Mouse (Mus musculus) MEL (cell line): ENCODE results near the gene Gcm1. TPM values are rescaled to one million over a fixed set of nuclear protein-coding genes. Genes with fewer than 3 reads are reported as not detected.
A peak's percentile ranks its signal among the peaks of the same experiment; 100 is the strongest.

Source experiments
- DNase-seq: peaks from one replicate; pipeline ENCODE4 v3.0.0; 2011; ENCODE audit warnings: low read depth, low spot score
- H3K27ac ChIP-seq: 2 replicates; pipeline ENCODE4 v1.5.1; 2012; ENCODE audit warnings: low read depth, mild to moderate bottlenecking, control low read depth, low read length, moderate library complexity; ENCODE audit not compliant: control insufficient read depth
- H3K27me3 ChIP-seq, 2 experiments: fragments of 150-350 bp in 1 of 2; sonication (generic) in 1 of 2; 2 replicates each; pipeline ENCODE4 v1.6.1; 2012; ENCODE audit warnings: low read length in 2 of 2, mild to moderate bottlenecking in 2 of 2, improper control_type of control experiment in 1 of 2, moderate library complexity in 1 of 2; ENCODE audit not compliant: insufficient read depth in 2 of 2, control insufficient read depth in 1 of 2
- H3K36me3 ChIP-seq, 2 experiments: 2 replicates each; pipeline ENCODE4 v1.6.1; 2012 to 2014; ENCODE audit warnings: low read length in 2 of 2, improper control_type of control experiment in 1 of 2, inconsistent platforms in 1 of 2, mild to moderate bottlenecking in 1 of 2; ENCODE audit not compliant: insufficient read depth in 2 of 2, control insufficient read depth in 1 of 2
- H3K4me1 ChIP-seq, 2 experiments: fragments of 150-350 bp in 1 of 2; sonication (generic) in 1 of 2; 2 replicates each; pipeline ENCODE4 v1.6.1; 2012; ENCODE audit warnings: low read length in 2 of 2, improper control_type of control experiment in 1 of 2, mild to moderate bottlenecking in 1 of 2; ENCODE audit not compliant: insufficient read depth in 2 of 2, control insufficient read depth in 1 of 2
- H3K4me3 ChIP-seq, 2 experiments: fragments of 150-350 bp in 1 of 2; sonication (generic) in 1 of 2; 2 replicates each; pipeline ENCODE4 v1.5.1; 2012; ENCODE audit warnings: low read depth in 2 of 2, low read length in 2 of 2, mild to moderate bottlenecking in 2 of 2, moderate library complexity in 2 of 2, control low read depth in 1 of 2, improper control_type of control experiment in 1 of 2; ENCODE audit not compliant: control insufficient read depth in 1 of 2, insufficient read depth in 1 of 2
- H3K79me2 ChIP-seq: 2 replicates; pipeline ENCODE4 v1.6.1; 2012; ENCODE audit warnings: mild to moderate bottlenecking, low read length, moderate library complexity; ENCODE audit not compliant: control insufficient read depth, poor library complexity, insufficient read depth
- H3K9ac ChIP-seq: 2 replicates; pipeline ENCODE4 v1.6.1; 2012; ENCODE audit warnings: low read depth, mild to moderate bottlenecking, control low read depth, low read length, moderate library complexity; ENCODE audit not compliant: control insufficient read depth, poor library complexity, severe bottlenecking
- H3K9me3 ChIP-seq: fragments of 150-350 bp; sonication (generic); replicated peaks from 2 replicates; pipeline ENCODE4 v1.6.1; 2012; ENCODE audit warnings: mild to moderate bottlenecking, low read length, improper control_type of control experiment, moderate library complexity; ENCODE audit not compliant: insufficient read depth
- E2F4 ChIP-seq: IDR thresholded peaks from 2 replicates; pipeline ENCODE4 v1.6.1; 2011; ENCODE audit warnings: low read depth, low read length, improper control_type of control experiment, borderline replicate concordance
- JUND ChIP-seq: IDR thresholded peaks from 2 replicates; pipeline ENCODE4 v1.6.1; 2011; ENCODE audit warnings: low read depth, mild to moderate bottlenecking, improper control_type of control experiment, low read length
- KAT2A ChIP-seq: conservative IDR thresholded peaks from 2 replicates; pipeline ENCODE4 v1.6.1; 2012; ENCODE audit warnings: low read depth, low read length, improper control_type of control experiment, inconsistent platforms
- MXI1 ChIP-seq: IDR thresholded peaks from 2 replicates; pipeline ENCODE4 v1.6.1; 2011; ENCODE audit warnings: mild to moderate bottlenecking, low read depth, low read length, improper control_type of control experiment
- NRF1 ChIP-seq: IDR thresholded peaks from 2 replicates; pipeline ENCODE4 v1.6.1; 2014; ENCODE audit warnings: low read depth, mild to moderate bottlenecking, inconsistent platforms, low read length, improper control_type of control experiment, moderate library complexity; ENCODE audit not compliant: poor library complexity, insufficient read depth, severe bottlenecking
- RAD21 ChIP-seq: IDR thresholded peaks from 2 replicates; pipeline ENCODE4 v1.6.1; 2011; ENCODE audit warnings: mild to moderate bottlenecking, low read depth, low read length, improper control_type of control experiment
- RCOR1 ChIP-seq: IDR thresholded peaks from 2 replicates; pipeline ENCODE4 v1.6.1; 2012; ENCODE audit warnings: low read depth, mild to moderate bottlenecking, inconsistent platforms, low read length, improper control_type of control experiment
- SIN3A ChIP-seq: IDR thresholded peaks from 2 replicates; pipeline ENCODE4 v1.6.1; 2012; ENCODE audit warnings: low read length, improper control_type of control experiment, inconsistent platforms
- SMC3 ChIP-seq: IDR thresholded peaks from 2 replicates; pipeline ENCODE4 v1.6.1; 2011; ENCODE audit warnings: low read depth, low read length, improper control_type of control experiment
- TAL1 ChIP-seq: IDR thresholded peaks from 2 replicates; pipeline ENCODE4 v1.6.1; 2012; ENCODE audit warnings: mild to moderate bottlenecking, inconsistent platforms, low read length, moderate library complexity, mixed read lengths
- TCF12 ChIP-seq: IDR thresholded peaks from 2 replicates; pipeline ENCODE4 v1.6.1; 2014; ENCODE audit warnings: low read depth, mild to moderate bottlenecking, inconsistent platforms, low read length, improper control_type of control experiment, moderate library complexity
- USF1 ChIP-seq: IDR thresholded peaks from 2 replicates; pipeline ENCODE4 v1.6.1; 2014; ENCODE audit warnings: low read depth, mild to moderate bottlenecking, inconsistent platforms, low read length, improper control_type of control experiment, moderate library complexity
- ZC3H11A ChIP-seq: IDR thresholded peaks from 2 replicates; pipeline ENCODE4 v1.6.1; 2012; ENCODE audit warnings: low read depth, mild to moderate bottlenecking, inconsistent platforms, low read length, improper control_type of control experiment
- ZMIZ1 ChIP-seq: IDR thresholded peaks from 2 replicates; pipeline ENCODE4 v1.6.1; 2012; ENCODE audit warnings: low read depth, mild to moderate bottlenecking, inconsistent platforms, low read length, improper control_type of control experiment, moderate library complexity
- polyA plus RNA-seq, 2 experiments: library from polyadenylated mRNA; stranded (reverse) in 1 of 2; unstranded in 1 of 2; fragments of >175 nt in 1 of 2; fragments of >200 nt in 1 of 2; gene quantifications; 2 replicates each; pipeline versions ENCODE4 v1.2.1 to v1.2.4; 2012; ENCODE audit warnings: low replicate concordance in 2 of 2, low read depth in 1 of 2; ENCODE audit not compliant: insufficient read length in 2 of 2, insufficient read depth in 1 of 2, missing spikeins in 1 of 2
- total RNA-seq: library from RNA; depleted of rRNA; stranded (reverse); fragments of 300-350 nt; gene quantifications from 2 replicates; pipeline ENCODE4 v1.2.3, GENCODE M21; 2012

Gcm1 gene
- total and polyA plus RNA-seq, 3 experiments, result not detected

- H3K9me3 ChIP-seq, result no peaks in the 10 kb centered on the region
- peak; percentile 41 for DNase-seq
- H3K4me3 ChIP-seq, result no peak overlapping the region
- peaks cover 2 to 16% of the 10 kb centered on the region in 2 experiments; a peak in 2 of 4 replicates for H3K4me1 ChIP-seq
- no peaks in the 10 kb centered on the region for H3K79me2 ChIP-seq
- H3K27me3 ChIP-seq, result no peaks in the 10 kb centered on the region; a peak in 2 of 4 replicates
- H3K9ac ChIP-seq, result no peak overlapping the region
- no peak overlapping the region for H3K27ac ChIP-seq
- TF ChIP-seq MXI1, result no peak
- no peak for TF ChIP-seq RAD21
- TF ChIP-seq TCF12, result no peak
- no peak for TF ChIP-seq USF1
- H3K36me3 ChIP-seq, result no peaks in the 10 kb centered on the region
Measured at GRCm38 (mm10) chr9:78059525-78060120, 7.9 kb downstream of the Gcm1 start.

GRCm38 (mm10) chr9:78062392-78062791, 10.7 kb downstream of the Gcm1 start:
- TF ChIP-seq TAL1, result no peak
- TF ChIP-seq SIN3A, result no peak
- no peak for TF ChIP-seq ZMIZ1
- no peak for TF ChIP-seq NRF1
- H3K4me1 ChIP-seq, result peaks cover 2 to 13% of the 10 kb centered on the region in 2 experiments; a peak in 1 of 4 replicates
- H3K27ac ChIP-seq, result no peak overlapping the region
- peaks cover 0 to 2% of the 10 kb centered on the region in 2 experiments; a peak in 2 of 4 replicates for H3K27me3 ChIP-seq
- H3K36me3 ChIP-seq, result no peaks in the 10 kb centered on the region
- H3K79me2 ChIP-seq, result no peaks in the 10 kb centered on the region
- H3K9me3 ChIP-seq, result no peaks in the 10 kb centered on the region
- no peak for DNase-seq
- H3K9ac ChIP-seq, result no peak overlapping the region
- H3K4me3 ChIP-seq, result no peak overlapping the region

GRCm38 (mm10) chr9:78064121-78064520, 12.4 kb downstream of the Gcm1 start:
- Histone ChIP-seq H3K36me3 (no peaks in the 10 kb centered on the region), H3K9me3 (no peaks in the 10 kb centered on the region), H3K27ac (no peak overlapping the region), H3K4me1 (peaks cover 0 to 7% of the 10 kb centered on the region in 2 experiments; a peak in 1 of 4 replicates), H3K4me3 (no peak overlapping the region), H3K79me2 (no peaks in the 10 kb centered on the region), H3K9ac (no peak overlapping the region), H3K27me3 (peaks cover 0 to 2% of the 10 kb centered on the region in 2 experiments; a peak in 2 of 4 replicates)
- DNase-seq, result no peak
- TF ChIP-seq ZC3H11A, result no peak
- TF ChIP-seq KAT2A, result no peak
- no peak for TF ChIP-seq E2F4
- no peak for TF ChIP-seq RCOR1
- TF ChIP-seq JUND, result no peak
- TF ChIP-seq SMC3, result no peak
- no peak for TF ChIP-seq RAD21
